Mouse (Mus musculus) neutrophil, adult 83 days (primary cell): Measurements from ENCODE around the gene Fam71f2. TPM values are rescaled to one million over a fixed set of nuclear protein-coding genes. Genes with fewer than 3 reads are reported as not detected.

Source experiments
- total RNA-seq, 2 experiments: library from RNA; stranded (reverse); gene quantifications; one replicate each; pipeline ENCODE4 v1.2.4; 2023

The Fam71f2 gene
- not detected for total RNA-seq

DNA sequence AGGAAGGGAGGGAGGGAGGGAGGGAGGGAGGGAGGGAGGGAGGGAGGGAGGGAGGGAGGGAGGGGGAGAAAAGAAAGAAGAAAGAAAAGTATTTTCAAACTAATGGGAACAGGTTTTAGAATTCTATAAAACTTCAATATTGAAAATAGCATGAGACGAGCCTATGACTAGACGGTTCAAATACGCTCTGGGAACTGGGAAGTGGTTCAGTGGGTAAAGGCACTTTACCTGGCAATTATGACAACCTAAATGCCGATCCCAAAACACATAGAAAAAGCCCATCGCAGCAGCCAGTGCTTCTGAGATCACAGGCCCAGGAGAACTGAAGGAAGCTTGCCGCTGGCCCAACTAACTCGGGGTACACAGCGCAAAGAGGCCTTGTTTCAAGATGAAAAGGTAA lies at the start of gene Fam71f2:
Gene Fam71f2, plus strand, starts transcription at position 301 of the 400 bp plus-strand sequence.

DNA sequence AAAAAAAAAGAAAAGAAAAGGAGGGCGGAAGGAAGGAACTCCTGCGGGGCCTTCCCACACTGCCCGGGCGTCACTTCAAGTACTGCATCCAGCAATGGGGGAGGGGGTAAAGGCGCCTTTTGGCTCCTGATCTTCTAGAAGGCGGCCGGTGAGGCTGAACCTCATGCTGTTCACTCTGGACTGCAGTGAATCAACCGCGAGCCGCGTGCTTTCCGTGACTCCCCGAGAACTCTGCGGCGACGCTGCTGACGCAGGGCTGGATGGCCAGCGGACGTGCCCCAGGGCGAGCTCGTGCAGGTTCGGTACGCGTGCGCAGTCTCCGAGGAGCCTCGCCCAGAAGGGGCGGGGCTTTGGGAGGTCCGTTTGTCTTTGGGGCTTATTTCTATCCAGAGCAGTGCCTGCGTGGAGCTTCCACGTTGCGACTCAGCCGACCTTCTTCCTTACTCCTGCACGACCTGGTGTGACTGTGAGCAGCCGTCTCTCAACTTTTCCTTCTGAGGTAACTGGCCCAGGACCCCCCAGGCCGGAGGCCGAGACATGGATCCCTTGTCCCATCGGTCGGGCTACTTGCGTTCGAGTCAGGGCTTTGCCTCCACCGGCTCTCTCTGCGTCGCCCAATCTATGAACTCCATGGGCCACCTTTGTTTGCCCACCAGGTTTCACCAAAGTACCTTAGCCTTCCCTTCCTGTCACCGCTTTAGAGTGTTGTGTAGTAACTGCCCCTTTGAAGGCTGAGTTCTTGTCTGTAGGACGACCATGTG lies 6.9 kb upstream of the Fam71f2 start, which contains the start of gene Hilpda:
Gene Hilpda, plus strand, starts transcription at position 177 of the 761 bp plus-strand sequence.

DNA sequence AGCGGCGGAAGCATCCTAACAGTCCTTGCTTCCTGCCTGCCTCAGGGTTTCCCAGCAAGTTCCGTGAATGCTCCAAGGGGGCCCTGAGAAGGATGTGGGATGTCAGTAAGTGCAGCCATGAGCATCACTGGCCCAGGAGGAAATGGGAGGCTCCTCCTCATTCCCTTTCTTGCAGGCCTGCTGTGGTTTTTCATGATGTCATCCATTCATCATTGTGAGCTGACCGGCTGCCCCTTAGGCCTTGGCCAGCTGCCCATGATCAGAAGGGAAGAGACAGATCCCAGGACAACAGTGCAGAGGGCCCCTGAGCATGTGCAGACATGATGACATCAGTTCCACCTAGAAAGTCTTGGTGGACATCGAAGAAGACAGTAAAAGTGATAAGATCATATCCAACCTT lies 39.5 kb downstream of the Fam71f2 start, which contains the start of gene Fam71f1:
Gene Fam71f1, plus strand, starts transcription at position 262 of the 400 bp plus-strand sequence.

Other genes starting within 250 kb of the Fam71f2 start
- not detected for gene Lep, start 219.4 kb upstream of the Fam71f2 start, total RNA-seq
- gene Rbm28, start 114.6 kb upstream of the Fam71f2 start, total RNA-seq: 10 to 100 TPM; 22.4 to 25.6 TPM
- gene Prrt4, start 100.0 kb upstream of the Fam71f2 start, total RNA-seq: not detected
- 10 to 100 TPM; 30.0 to 31.2 TPM for gene Impdh1, start 63.2 kb upstream of the Fam71f2 start, total RNA-seq
- gene Hilpda, start 7.1 kb upstream of the Fam71f2 start, total RNA-seq: 1 to 10 TPM; 1.9 to 3.1 TPM
- gene Fam71f1, start 39.5 kb downstream of the Fam71f2 start, total RNA-seq: not detected
- 10 to 100 TPM; 36.7 to 38.5 TPM for gene Calu, start 68.5 kb downstream of the Fam71f2 start, total RNA-seq
- gene Opn1sw, start 108.9 kb downstream of the Fam71f2 start, total RNA-seq: not detected
- gene Ccdc136, start 116.7 kb downstream of the Fam71f2 start, total RNA-seq: not detected
- under 1 TPM; 0.04 to 0.13 TPM for gene Flnc, start 153.7 kb downstream of the Fam71f2 start, total RNA-seq
- 100 to 1,000 TPM; 127 to 137 TPM for gene Atp6v1f, start 188.1 kb downstream of the Fam71f2 start, total RNA-seq
- 1 to 10 TPM; 1.1 to 1.4 TPM for gene Atp6v1fnb, start 191.8 kb downstream of the Fam71f2 start, total RNA-seq
- gene Kcp, start 228.4 kb downstream of the Fam71f2 start, total RNA-seq: not detected
- 100 to 1,000 TPM; 110 to 127 TPM for gene Irf5, start 247.0 kb downstream of the Fam71f2 start, total RNA-seq